Mouse (Mus musculus): ENCODE data around the gene Rapgef4.

Gene Rapgef4

DNA sequence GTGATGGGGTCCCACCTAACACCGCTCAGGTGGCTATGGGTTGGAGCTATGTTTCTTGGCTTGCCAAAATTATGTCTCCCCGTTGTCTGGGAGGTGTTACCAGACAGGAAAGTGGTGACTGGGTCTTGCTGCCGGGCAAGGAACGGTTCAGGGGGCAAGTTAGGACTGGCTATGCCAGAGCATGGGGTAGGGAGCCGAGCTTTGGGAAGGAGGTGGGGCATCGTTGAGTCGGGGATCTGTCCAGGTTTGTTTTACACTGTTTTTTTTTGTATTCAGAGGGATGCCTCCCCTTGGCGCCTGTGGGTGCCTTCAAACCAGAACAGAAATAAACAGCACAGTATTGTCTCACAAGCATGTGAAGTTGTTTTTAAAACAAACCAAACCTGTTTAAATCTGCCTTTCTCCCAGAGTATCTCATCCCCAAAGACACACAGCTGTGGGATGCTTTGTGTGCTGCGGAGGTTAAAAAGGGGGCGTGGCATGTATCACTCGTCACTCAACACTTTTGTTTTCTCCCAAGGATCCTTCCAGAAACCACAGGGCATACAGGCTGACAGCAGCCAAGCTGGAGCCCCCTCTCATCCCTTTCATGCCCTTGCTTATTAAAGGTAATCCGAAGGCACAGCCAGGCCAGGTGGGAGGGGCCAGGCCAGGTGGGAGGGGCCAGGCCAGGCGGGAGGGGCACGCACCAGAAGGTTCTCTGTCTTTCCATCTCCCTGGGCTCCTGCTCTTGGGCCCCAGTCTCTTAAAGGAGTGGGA lies 260.9 kb downstream of the Rapgef4 start:
- DNase-seq: no peak

DNA sequence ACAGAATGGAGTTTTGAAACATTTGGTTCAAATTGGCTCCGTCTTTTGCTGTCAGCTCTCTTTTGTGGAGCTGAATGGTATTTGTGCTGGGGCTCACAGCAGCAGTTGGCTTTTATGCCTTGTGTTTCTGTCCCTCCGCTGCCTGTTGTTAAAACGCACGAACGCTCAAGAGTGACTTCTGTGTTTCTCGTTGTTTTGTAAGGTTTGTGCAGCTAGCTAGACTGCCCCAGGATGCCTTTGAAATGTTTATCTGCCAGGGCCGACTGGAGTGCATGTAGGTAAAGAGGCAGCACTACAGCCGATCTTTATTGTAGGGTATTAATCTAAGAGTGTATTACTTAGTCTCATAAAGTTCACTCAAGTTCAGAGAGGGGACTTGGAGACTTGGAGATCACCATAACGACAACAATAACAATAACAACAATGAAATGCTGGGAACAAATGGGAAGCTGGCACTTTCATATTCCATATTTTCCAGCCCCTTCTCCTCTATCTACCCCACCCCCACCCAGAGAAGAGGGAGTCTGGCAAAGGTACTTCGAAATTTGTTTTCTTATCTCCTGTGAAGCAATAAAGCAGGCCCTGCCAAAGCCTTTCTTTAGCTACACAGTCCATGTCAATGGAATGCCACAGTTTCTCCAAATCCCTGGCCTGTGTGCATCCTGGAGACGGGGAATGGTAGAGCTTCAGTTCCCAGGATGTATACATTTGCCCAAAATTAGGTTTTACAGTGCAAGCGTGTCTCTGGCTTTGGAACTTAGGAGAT lies 262.1 kb downstream of the Rapgef4 start:
- DNase-seq: no peak

DNA sequence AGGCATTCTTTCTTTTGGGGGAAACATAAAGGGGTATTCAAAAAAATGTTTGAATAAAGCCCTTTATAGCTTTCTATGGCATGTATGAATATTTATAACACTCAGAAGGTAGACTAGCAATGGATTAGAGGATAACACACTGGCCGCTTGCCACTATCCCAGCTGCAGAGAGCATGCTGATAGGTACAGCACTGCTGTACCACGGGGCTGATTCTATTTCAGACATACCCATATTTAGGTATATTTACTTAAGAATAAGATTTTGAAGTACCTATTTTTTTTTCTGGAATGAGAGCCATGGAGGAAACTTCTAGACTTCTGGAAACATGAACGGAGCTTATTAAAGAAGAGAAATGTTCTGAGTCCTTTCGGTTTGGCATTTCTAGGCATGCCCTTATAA lies 264.6 kb downstream of the Rapgef4 start:
- no peak for DNase-seq

DNA sequence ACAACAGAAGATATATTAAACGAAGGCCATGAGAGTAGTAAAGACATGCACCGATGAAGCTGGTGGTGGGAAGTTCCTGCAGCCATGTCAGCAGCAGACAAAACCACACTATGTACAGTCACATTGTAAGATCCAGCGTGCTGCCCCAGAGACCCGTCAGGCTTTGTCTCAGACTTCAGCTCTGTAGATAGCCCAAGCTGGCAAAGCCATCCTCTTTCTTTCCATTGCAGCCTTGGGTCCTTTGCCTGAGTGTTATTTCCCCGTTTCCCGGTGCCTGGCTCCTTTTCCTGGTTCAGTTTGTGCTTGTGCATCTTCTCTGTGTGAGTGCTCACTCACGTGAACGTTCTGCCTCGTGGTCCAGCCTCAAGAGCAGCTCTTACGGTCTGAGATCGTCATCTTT lies 265.3 kb downstream of the Rapgef4 start:
- no peak for DNase-seq

DNA sequence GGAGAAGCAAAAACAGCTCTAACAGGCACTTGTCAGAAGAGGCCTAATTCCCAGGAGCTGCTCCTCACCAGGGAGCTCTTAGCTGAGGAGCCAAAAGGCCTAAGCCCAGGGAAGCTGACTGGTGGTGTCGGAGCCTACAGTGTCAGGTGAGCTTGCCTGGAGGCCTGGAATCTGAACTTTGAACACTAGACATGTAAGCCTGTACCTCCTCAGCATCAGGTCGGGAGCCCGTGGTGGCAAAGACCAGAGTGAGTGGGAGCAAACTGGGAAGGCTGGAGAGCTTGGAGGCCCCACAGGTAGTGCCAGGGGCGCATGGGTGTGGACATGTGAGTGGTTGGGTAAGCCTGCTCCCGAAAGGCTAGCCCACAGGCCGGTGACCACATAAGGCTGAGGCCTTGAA lies 266.8 kb downstream of the Rapgef4 start:
- DNase-seq: no peak

DNA sequence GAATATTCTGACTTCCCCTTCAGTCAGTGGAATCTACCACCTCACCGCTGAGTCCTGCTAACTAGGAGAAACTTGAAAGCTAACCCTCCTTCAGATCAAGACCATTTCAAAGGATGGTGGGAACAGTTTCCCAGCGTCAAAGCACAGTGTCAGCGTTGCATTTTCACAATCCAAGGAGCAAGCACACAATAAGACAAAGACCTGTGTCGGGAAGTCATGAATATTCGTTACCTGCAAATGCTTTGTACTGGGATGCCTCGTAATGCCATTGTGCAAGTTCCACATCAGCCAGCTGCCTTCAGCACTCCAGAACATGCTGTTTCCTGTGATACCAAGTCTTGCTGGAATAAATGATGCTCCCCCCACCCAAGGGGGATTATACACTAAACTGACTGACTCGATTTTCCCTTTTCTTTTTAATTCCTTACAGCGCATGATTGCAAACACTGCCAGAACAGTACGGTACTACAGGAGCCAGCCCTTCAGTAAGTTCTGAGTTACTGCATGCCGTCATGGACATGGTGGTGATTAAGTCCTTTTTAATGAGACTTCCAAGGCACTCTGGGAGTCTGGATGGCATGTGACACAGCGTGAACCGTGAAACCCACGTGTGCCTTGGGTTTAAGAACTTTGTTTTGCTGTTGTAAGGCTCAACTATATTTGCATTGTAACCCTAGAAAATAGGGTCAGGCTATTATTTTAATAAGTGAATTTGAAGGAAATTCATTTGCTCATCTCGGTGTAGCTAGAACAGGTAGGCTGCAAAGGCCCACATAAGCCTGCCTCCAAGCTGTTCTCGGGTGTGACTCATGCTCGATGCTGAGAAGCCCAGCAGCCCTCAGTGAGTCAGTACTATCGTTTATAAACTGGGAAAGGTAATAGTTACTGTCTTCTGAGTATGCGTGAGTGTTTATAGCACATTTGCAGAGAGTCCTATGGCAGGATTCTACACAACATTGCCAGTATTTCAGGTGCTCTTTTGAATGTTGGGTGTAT lies 271.8 kb downstream of the Rapgef4 start:
- no peak for DNase-seq

DNA sequence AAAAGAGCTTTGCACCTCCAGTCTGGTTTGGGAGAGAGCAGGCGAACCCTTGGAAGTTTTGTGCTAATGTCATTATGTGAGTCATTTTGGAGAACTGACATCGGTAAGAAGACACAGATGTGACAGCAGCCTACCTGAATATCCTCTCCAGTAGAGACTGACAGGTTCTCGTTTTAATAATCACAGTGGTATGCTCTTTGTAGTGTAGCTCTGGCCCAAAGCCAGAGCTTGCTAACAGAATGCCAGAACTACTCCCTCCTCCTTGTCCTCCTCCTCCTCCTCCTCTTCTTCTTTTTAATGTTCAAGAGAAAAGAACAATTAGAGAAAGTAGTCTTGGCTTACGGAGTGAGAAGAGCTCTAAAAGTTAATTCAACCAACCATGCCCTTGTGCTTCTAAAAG lies 272.8 kb downstream of the Rapgef4 start:
- DNase-seq: no peak

DNA sequence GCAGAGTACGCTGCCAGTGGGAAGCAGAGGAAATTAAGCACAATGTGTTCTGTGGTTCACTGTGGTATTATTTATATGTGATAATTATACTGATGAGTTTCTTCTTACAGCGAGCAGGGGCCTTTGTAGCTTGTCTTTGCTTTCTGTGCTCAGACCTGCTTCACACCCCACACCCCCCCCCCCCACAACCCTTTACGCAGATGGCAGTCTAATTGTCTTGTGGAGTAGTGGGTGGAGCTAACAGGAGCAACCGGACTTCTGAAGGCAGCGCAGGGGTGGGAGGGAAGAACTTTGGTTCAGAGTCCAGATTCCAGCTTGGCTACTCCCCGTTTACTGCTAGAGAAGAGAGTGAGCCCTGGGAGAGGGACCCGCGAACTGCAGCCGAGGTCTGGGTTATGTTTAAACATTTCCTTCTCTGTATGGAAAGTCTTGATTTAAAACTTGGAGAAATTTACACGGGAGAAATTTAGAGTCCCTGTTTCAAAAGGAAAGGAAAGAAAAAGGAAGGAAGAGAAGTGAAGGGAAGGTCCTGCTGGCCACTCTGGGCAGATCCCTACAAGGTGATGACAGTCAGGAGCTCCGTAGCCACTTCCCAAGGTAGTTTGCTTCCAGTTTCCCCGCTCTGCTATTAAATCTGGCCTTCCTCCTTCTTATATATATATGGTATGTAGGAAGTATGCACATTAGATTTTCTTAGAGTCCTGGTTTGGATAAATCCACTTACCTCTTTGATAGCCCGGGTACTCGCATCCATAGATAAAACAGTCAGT lies 274.0 kb downstream of the Rapgef4 start:
- DNase-seq: no peak

DNA sequence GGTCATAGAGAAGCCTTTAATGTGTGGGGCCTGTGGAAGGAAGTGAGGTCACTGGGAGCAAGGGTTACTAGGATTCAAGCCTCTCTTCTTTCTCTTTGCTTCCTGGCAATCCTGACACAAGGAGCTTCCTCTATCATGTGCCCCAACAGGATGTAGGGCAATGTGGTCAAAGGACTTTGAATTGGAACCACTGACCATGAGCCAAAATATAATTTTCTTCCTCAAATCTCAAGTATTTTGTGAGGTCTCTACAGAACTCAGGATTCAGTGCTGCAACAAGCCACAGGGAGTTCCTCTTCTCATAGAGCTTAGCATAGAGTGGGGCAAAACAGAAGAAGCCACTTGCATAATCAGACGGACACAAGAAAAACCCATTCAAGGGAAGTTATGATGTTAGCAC lies 279.7 kb downstream of the Rapgef4 start:
- DNase-seq: no peak

DNA sequence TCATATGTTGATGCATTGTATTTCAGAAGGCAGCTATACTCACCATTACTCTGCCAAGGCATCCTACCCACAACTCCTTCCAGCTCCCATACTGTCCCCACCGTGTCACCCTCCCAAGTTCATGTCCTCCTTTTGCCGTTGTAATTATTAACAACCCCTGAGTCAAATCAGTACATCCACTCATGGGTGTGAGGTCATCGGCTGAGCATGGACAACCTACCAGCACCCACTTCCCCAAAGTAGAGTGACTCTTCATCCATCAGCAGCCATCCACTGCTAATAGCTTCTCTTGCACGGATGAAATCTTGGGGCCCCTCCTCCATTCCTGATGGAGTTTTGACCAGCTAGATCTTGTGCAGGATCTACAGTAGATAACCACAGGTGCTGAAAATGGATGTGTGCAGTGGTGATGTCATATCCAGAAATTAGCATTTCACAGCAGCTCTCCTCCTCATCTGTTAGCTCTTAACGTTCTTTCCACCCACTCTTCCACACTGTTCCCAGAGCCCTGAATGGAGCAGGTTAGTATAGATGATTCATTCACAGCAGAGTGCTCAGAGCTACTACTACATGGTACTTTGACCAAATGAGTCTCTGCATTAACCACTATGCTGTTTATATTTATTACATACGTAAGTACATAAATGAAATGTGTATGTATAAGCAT lies 281.9 kb downstream of the Rapgef4 start:
- no peak for DNase-seq

DNA sequence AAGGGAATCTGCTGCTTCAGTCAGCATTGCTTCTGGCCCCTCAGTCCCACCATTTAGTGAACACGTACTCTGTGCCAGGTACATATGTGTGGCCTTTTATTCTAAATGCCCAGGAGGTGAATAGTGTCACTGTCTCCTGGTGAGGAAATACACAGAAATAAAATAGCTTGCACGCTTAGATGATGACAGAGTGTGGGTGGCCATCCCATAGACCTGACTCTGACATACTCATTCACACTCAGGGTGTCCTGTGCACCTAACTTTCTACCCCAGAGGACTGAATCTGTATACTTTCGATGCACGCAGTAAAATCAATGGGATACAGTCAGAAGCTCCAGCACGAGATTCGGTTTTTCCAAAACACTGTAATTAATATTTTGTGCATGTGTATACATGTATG lies 286.4 kb downstream of the Rapgef4 start:
- no peak for DNase-seq

DNA sequence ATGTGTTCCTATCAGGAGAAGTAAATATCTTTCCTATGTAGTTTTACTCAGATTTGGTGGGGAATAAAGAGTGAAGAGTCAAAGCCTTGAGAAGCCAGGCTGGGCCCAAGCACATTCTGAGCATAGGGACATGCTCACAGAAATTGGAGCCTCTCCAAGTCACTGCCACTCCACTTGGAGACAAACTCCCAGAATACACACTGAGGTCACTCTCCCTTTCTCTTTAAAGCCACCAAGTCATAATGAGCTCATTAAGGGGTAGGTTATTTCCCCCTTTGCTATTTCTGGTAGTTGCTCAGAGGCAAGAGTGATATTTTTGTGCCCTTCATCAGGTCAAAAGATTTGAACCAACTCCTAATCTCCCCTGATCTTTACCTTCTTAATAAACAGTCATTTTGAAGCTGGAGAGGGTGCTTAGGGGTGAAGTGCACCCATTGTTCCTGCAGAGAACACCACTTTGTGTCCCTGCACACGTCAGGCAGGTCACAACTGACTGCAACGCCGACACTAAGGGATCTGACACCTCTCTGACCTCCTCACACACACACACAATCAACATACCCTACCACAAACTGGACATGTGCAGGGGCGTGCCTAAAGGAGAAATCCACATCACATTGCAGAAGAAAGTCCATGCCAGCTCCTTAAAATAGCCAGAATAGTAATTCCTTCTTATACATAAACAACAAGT lies 288.8 kb downstream of the Rapgef4 start:
- DNase-seq: no peak

DNA sequence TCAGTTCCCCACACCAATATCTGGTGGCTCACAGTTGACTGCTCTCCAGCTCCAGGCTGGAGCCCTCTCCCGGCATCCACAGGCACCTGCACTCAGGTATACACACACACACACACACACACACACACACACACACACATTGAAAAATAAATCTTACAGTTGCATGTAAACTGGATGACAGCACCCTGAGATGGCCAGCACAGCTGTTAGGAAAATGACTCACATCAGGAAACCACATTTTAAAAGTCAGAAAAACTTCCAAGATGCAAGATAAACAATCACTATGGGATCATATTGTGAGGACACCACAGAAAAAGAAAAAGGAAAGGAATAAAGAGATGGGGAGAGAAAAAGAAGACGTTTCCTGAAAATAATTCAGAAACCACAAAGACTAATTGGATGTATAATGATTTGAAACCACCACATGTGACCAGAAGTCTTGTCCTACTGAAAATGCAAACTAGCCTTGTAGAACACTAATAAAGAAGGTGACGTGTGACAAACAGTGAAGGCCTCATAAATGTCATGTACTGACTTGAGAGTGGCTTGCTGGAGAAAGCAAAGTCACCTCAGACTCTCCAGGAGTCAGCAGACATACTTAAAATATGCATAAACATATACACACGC lies 297.3 kb downstream of the Rapgef4 start:
- no peak for DNase-seq

DNA sequence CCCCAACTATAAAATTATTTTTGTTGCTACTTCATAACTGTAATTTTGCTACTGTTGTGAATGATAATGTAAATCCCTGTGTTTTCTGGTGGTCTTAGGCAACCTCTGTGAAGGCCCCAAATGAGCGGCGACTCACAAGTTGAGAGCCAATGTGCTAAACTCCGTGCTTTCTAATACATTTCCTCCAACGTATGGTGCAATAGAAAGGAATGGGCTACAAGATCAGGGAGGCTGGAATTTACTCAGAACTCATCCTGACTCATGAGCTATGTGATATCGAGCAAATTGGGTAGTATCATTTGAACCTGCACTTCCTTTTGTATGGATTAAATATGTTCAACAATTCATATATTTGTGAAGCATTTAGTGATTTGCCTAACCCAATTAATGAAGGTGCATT lies 299.5 kb downstream of the Rapgef4 start:
- no peak for DNase-seq

DNA sequence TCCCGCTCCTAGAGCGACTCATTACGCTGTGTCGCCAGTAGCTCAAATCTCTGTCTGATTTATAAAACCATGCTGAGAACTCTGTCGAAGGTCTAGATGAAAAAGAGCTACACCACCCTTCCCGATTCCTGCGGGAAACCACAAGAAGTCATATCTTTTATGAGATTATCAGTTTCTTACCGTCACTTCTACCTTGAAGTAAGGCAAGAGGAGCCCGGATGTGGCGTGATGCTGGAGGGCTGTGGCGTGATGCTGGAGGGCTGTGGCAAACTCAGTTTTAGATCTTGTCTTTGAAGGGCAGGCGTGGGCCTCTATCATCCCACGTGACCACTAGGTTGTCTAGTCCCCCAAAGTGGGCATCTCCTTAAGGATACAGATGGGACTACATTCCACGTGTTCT lies 300.9 kb downstream of the Rapgef4 start:
- DNase-seq: no peak

DNA sequence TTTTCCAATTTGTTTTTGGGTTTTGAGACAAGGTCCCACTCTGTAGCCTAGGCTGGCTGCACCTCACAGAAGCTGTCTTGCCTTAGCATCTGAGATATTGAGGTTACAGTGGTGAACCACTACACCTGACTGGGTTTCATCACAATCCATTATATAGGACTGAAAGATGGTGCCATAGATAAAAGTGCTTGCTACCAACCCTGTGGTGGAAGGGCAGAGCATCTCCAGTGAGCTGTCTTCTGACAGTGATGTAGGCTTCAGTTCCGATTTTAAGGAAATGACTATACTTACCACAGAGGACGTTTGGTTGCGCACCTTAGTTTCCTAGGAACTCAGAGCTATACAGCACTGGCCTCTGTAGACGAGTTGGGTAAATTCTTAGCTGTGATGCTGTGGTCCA lies 301.7 kb downstream of the Rapgef4 start:
- no peak for DNase-seq

DNA sequence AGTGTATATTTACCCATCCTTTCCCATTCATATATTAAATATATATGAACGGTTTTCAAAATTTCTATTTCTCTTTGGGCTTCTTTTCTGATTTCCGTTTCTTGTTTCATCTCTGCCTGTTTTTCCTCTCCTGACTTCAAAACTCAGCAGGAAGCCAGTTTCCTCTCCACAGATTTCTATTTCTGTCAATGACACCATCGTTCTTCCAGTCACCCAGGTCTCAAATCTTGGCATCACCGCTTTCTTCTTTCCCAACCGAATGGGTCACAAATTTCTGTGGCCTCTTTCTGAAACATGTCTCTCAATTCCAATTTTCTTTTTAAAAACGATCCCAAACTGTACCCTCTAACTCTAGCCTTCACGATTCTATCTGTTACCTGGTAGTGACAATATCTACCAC lies 303.6 kb downstream of the Rapgef4 start:
- no peak for DNase-seq

DNA sequence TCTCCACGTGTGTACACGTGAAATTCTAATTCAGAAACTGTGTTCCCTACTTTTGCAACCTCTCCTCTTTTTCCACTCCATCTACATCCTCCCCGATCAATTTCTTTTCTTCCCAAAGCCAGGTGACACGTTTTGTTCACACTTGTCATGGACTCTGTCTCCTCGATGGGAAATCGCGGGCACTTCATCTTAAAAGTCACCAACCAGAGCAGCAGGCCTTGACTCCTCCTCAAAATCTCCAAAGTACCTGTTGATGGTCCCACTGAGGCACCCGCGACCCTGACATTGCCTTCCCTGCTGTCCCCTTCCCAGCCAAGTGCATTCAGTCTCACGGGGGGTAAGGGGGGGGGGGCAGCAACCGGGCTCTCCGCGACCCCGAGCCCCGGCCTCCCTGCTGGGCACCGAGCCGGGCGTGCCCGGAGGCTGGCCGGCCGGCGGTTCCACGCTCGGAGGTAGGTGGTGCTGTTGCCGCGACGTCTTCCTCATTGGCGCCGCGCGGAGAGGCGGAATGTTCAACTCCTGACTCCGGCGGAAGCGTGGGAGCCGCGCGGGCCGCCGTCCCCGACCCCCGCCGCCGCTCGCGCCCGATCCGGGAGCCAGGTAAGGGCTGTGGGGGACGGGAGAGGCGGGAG lies 304.3 kb downstream of the Rapgef4 start, which contains the start of gene Map3k20:
Map3k20 (plus strand) TSS at position 382 of the 632 bp plus-strand sequence.
- peak; percentile 24 for DNase-seq

DNA sequence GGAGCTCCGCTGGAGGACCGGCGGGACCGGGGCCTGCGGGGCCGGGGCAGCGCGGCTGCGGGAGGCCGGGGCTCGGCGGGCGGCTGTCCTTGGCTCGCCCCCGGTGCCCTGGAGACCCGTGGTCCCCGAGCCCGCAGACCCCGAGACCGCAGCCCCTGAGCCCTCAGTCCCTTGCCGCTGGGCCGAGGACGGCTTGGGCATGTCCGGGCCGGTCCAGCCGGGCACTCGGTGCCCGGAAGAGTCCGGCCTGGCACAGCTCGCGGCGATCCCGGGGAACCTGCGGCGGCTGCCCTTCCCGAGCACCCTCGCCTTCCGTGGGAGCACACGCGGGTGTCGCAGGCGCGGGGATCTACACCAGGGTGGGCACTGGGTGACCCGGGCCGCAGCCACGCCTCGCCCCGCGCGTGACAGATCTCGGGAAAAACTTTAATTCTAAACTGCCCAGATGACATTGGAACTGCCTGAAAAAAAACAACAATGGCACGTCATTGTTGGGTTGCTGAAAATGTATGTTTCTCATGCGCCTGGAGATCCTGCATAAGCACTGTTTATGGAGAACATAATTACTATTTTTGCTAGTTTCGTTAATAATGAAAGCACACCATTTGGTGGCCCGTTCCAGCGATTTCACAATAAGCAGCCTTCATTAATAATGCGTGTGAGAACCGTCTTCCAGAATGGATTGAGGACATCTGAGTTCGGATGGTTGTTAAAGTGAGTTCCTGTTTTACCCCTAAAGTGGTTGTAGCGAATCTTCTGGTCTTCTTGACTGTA lies 305.0 kb downstream of the Rapgef4 start:
- DNase-seq: no peak
